Mouse (Mus musculus) heart, adult 2 months (tissue): ENCODE data around the gene Ghrh.

Experiments used
- CTCF ChIP-seq: fragments of 200-600 bp; IDR thresholded peaks from 2 replicates; pipeline ENCODE4 v1.8.1; 2022; ENCODE audit warnings: antibody characterized with exemption, mild to moderate bottlenecking, moderate library complexity
- EP300 ChIP-seq: fragments of 200-500 bp; IDR thresholded peaks from 2 replicates; pipeline ENCODE4 v1.6.1; 2011; ENCODE audit warnings: low read depth, low read length, control low read depth; ENCODE audit not compliant: insufficient read depth
- POLR2A ChIP-seq: fragments of 200-500 bp; IDR thresholded peaks from 2 replicates; pipeline ENCODE4 v1.6.1; 2011; ENCODE audit warnings: mild to moderate bottlenecking, low read depth, low read length, control low read depth; ENCODE audit not compliant: insufficient read depth

DNA sequence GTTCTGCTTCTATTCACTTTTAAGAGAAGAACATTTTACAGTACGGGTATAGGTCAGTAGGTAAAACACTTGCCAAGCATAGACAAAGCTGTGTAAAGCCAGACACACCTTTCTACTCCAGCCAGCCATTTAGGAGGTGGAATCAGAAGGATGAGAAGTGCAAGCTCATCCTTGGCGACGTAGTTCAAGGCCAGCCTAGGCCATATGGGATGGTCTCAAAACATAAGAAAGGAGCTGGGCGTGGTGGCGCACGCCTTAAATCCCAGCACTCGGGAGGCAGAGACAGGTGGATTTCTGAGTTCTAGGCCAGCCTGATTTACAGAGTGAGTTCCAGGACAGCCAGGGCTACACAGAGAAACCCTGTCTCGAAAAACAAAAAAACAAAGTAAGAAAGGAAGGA lies 37.7 kb downstream of the Ghrh start:
- no peak for TF ChIP-seq CTCF
- TF ChIP-seq POLR2A = no peak
- TF ChIP-seq EP300 = no peak
